Mouse (Mus musculus): ENCODE data around the gene Tas2r102.

The Tas2r102 gene

GRCm38 (mm10) chr6:132761831-132762230, at the start of gene Tas2r102:
TSS of gene Tas2r102 (plus strand) at chr6:132762131.
- no peak for DNase-seq (ENCODE audit: extremely low read depth, low read depth, low spot score)

GRCm38 (mm10) chr6:132737935-132738334, 24.0 kb upstream of the Tas2r102 start, which contains the start of gene Tas2r115:
TSS of gene Tas2r115 (minus strand) at chr6:132738035.
- DNase-seq (ENCODE audit: extremely low read depth, low read depth, low spot score), result no peak

GRCm38 (mm10) chr6:132750206-132750605, 11.7 kb upstream of the Tas2r102 start:
- DNase-seq (ENCODE audit: extremely low read depth, low read depth, low spot score), result no peak

GRCm38 (mm10) chr6:132754430-132754829, 7.5 kb upstream of the Tas2r102 start, which contains the start of gene Tas2r124:
TSS of gene Tas2r124 (plus strand) at chr6:132754730.
- DNase-seq (ENCODE audit: extremely low read depth, low read depth, low spot score), result no peak

- DNase-seq (ENCODE audit: extremely low read depth, low read depth, low spot score), result no peak
Measured at GRCm38 (mm10) chr6:132778062-132778461, 16.1 kb downstream of the Tas2r102 start, which contains the start of gene Tas2r136. TSS of gene Tas2r136 (minus strand) at chr6:132778162.

- no peak for DNase-seq (ENCODE audit: extremely low read depth, low read depth, low spot score)
Measured at GRCm38 (mm10) chr6:132795393-132795792, 33.5 kb downstream of the Tas2r102 start.

- DNase-seq (ENCODE audit: extremely low read depth, low read depth, low spot score), result no peak
Measured at GRCm38 (mm10) chr6:132802518-132802917, 40.6 kb downstream of the Tas2r102 start, which contains the start of gene Tas2r117. TSS of gene Tas2r117 (plus strand) at chr6:132802818.
